In genomic region chr17:29384850-29385438, GRCm38 (mm10) we compare ENCODE assay signal across 8 mouse cellular contexts. TPM values are rescaled to one million over a fixed set of nuclear protein-coding genes. Genes with fewer than 3 reads are reported as not detected.
DNase-seq lines count a peak whose midpoint lies in the region; ATAC-seq and TF ChIP-seq lines count a peak whose summit lies in the region.

No protein-coding gene starts in this region.

- H3K27ac ChIP-seq in forebrain, embryonic 13.5 days = no peak overlapping the region
- H3K27ac ChIP-seq in midbrain, postnatal 0 days (ENCODE audit: low read depth, low read length) = no peak overlapping the region

- 35% methylated on average over 5 of the region's 5 CpGs for WGBS in lung, adult 2 months
- 66% methylated on average over 5 of the region's 5 CpGs for WGBS in forebrain, embryonic 13.5 days
- WGBS in midbrain, postnatal 0 days = 52% methylated on average over 5 of the region's 5 CpGs

- H3K4me1 ChIP-seq in lung, adult 2 months (ENCODE audit: control insufficient read depth, insufficient read depth, low read length) = no peaks in the 10 kb centered on the region
- peaks cover 9% of the 10 kb centered on the region; the same call in 1 of the 2 replicates for H3K4me1 ChIP-seq in forebrain, embryonic 13.5 days
- no peaks in the 10 kb centered on the region for H3K4me1 ChIP-seq in midbrain, postnatal 0 days (ENCODE audit: insufficient read depth, low read length)

- H3K27me3 ChIP-seq in forebrain, embryonic 13.5 days = no peaks in the 10 kb centered on the region
- H3K27me3 ChIP-seq in midbrain, postnatal 0 days (ENCODE audit: insufficient read depth, low read length) = no peaks in the 10 kb centered on the region

- H3K9ac ChIP-seq in forebrain, embryonic 13.5 days = no peak overlapping the region
- H3K9ac ChIP-seq in midbrain, postnatal 0 days (replicated peaks; ENCODE audit: low read length, poor library complexity, severe bottlenecking) = no peak overlapping the region

- DNase-seq in gastrocnemius, adult 18-20 months (ENCODE audit: low spot score) = peak; percentile 57
- DNase-seq in gastrocnemius, postnatal 4 days (ENCODE audit: low spot score in 2 of 2) = no peak
- DNase-seq in adrenal gland, adult 18-20 months (ENCODE audit: low spot score in 2 of 2) = peak; percentile 79 to 85
- peak; percentile 76 for DNase-seq in heart, postnatal 4 days
- peak; percentile 50 for DNase-seq in lung, adult 2 months
- no peak for DNase-seq in thymus, postnatal 14 days
- DNase-seq in midbrain, postnatal 0 days (ENCODE audit: low spot score) = no peak

- no peak overlapping the region for H3K4me2 ChIP-seq in forebrain, embryonic 13.5 days
- H3K4me2 ChIP-seq in midbrain, postnatal 0 days (ENCODE audit: low read depth, low read length, poor library complexity, severe bottlenecking) = no peak overlapping the region

- ATAC-seq in forebrain, embryonic 13.5 days = no peak
- ATAC-seq in midbrain, postnatal 0 days (ENCODE audit: low FRiP score) = no peak

- H3K9me3 ChIP-seq in forebrain, embryonic 13.5 days (replicated peaks) = no peaks in the 10 kb centered on the region
- H3K9me3 ChIP-seq in midbrain, postnatal 0 days (ENCODE audit: low read length) = no peaks in the 10 kb centered on the region

- H3K4me3 ChIP-seq in lung, adult 2 months (replicated peaks; ENCODE audit: extremely low read depth, low read depth, low read length) = no peak overlapping the region
- H3K4me3 ChIP-seq in forebrain, embryonic 13.5 days = no peak overlapping the region
- H3K4me3 ChIP-seq in midbrain, postnatal 0 days (ENCODE audit: low read depth, low read length) = no peak overlapping the region

- no peak for TF ChIP-seq POLR2A in lung, adult 2 months (IDR thresholded peaks at IDR 0.05; ENCODE audit: borderline replicate concordance, extremely low read depth, low read depth, low read length)

- no peaks in the 10 kb centered on the region for H3K36me3 ChIP-seq in forebrain, embryonic 13.5 days (ENCODE audit: poor library complexity, severe bottlenecking)
- H3K36me3 ChIP-seq in midbrain, postnatal 0 days (ENCODE audit: insufficient read depth, low read length) = no peaks in the 10 kb centered on the region

- no peak for TF ChIP-seq CTCF in lung, adult 2 months (IDR thresholded peaks at IDR 0.05; ENCODE audit: insufficient read depth, low read length)
- no peak for TF ChIP-seq CTCF in midbrain, postnatal 0 days (IDR thresholded peaks at IDR 0.05)

RNA-seq across cellular contexts. Expression of gene Fgd2, which starts 24.2 kb away (rescaled TPM):
- total RNA-seq in gastrocnemius, adult 18-20 months (2021) = 1 to 10 TPM in 1 of 2 experiments, under 1 TPM in 1; 0.68 to 1.6 TPM
- 1 to 10 TPM; 4.2 to 4.5 TPM for total RNA-seq in gastrocnemius, postnatal 4 days (2021)
- 1 to 10 TPM; 3.7 to 9.5 TPM for total RNA-seq in adrenal gland, adult 18-20 months (2021)
- 1 to 10 TPM; 2.1 to 2.8 TPM for total RNA-seq in heart, postnatal 4 days (2021)
- polyA plus RNA-seq in lung, adult 2 months (2012; rRNA removed) = 44.3 and 53.7 TPM in 2 replicates
- 2.6 and 3.0 TPM in 2 replicates for polyA plus RNA-seq in forebrain, embryonic 13.5 days (2015; fragmentation: Nextera tagmentation; extraction: Ambion mirVana)
- total RNA-seq in midbrain, postnatal 0 days (2014; rRNA removed) = 13.4 and 27.3 TPM in 2 replicates
- polyA plus RNA-seq in midbrain, postnatal 0 days (2015; fragmentation: Nextera tagmentation; extraction: Ambion mirVana) = 14.4 and 16.5 TPM in 2 replicates

RNA-seq across cellular contexts. Expression of gene Mtch1, which starts 37.2 kb away (rescaled TPM):
- total RNA-seq in gastrocnemius, adult 18-20 months (2021) = 10 to 100 TPM; 80.1 to 88.4 TPM
- 100 to 1,000 TPM; 302 to 317 TPM for total RNA-seq in gastrocnemius, postnatal 4 days (2021)
- 100 to 1,000 TPM; 252 to 293 TPM for total RNA-seq in adrenal gland, adult 18-20 months (2021)
- total RNA-seq in heart, postnatal 4 days (2021) = 100 to 1,000 TPM; 358 to 374 TPM
- 413 and 456 TPM in 2 replicates for polyA plus RNA-seq in lung, adult 2 months (2012; rRNA removed)
- 378 and 381 TPM in 2 replicates for polyA plus RNA-seq in forebrain, embryonic 13.5 days (2015; fragmentation: Nextera tagmentation; extraction: Ambion mirVana)
- 605 and 625 TPM in 2 replicates for total RNA-seq in midbrain, postnatal 0 days (2014; rRNA removed)
- 510 and 517 TPM in 2 replicates for polyA plus RNA-seq in midbrain, postnatal 0 days (2015; fragmentation: Nextera tagmentation; extraction: Ambion mirVana)

Comparison
In these comparisons a context has a peak if more than half of its experiments do, and no peak if none do; other contexts are left out.
1. DNase-seq: peak in gastrocnemius, adult 18-20 months (single experiment), adrenal gland, adult 18-20 months (2 of 2), heart, postnatal 4 days (single experiment) and lung, adult 2 months (single experiment); none in gastrocnemius, postnatal 4 days (0 of 2), thymus, postnatal 14 days (single experiment) and midbrain, postnatal 0 days (single experiment).